Mouse (Mus musculus) lung, postnatal 0 days (tissue): Measurements from ENCODE around the gene Ccdc113.

Source experiments
- CTCF ChIP-seq: IDR thresholded peaks from 2 replicates; pipeline ENCODE4 v1.5.1; 2016; ENCODE audit warnings: antibody characterized with exemption, mild to moderate bottlenecking
- EP300 ChIP-seq: IDR thresholded peaks from 2 replicates; pipeline ENCODE4 v1.6.1; 2016; ENCODE audit warnings: antibody characterized with exemption, mild to moderate bottlenecking, control low read depth

- TF ChIP-seq CTCF (no peak), EP300 (no peak)
Measured at GRCm38 (mm10) chr8:95495444-95495843, 38.4 kb upstream of the Ccdc113 start.
